Mouse (Mus musculus) heart, embryonic 14.5 days (tissue): ENCODE results near the gene Dennd4b. TPM values are rescaled to one million over a fixed set of nuclear protein-coding genes. Genes with fewer than 3 reads are reported as not detected.
"Not testable (repeated sequence)": the region's sequence is repeated elsewhere in the genome, so short reads cannot be mapped to it uniquely, and the experiment has no call there.

Experiments
- ATAC-seq: fragments of 200-750 bp; cut with Nextera tagmentation; 2 replicates; pipeline ENCODE4 v1.8.0; 2017; ENCODE audit warnings: low read depth, moderate TSS enrichment; ENCODE audit not compliant: insufficient number of reproducible peaks, insufficient read depth, low FRiP score
- H3K27ac ChIP-seq, 2 experiments: fragments of 200-500 bp in 1 of 2; fragments of 300-500 bp in 1 of 2; sonication (generic) in 1 of 2; replicated peaks in 1 of 2; 2 replicates each; pipeline ENCODE4 v1.5.1; 2012 to 2014; ENCODE audit warnings: low read depth in 2 of 2, low read length in 2 of 2, control low read depth in 1 of 2, mild to moderate bottlenecking in 1 of 2, mixed read lengths in 1 of 2; ENCODE audit not compliant: control insufficient read depth in 1 of 2, insufficient read depth in 1 of 2
- H3K27me3 ChIP-seq: fragments of 300-500 bp; sonication (generic); 2 replicates; pipeline ENCODE4 v1.6.1; 2014; ENCODE audit warnings: mild to moderate bottlenecking, low read length, control low read depth; ENCODE audit not compliant: control insufficient read depth, insufficient read depth
- H3K36me3 ChIP-seq: fragments of 300-500 bp; sonication (generic); 2 replicates; pipeline ENCODE4 v1.6.1; 2014; ENCODE audit warnings: mild to moderate bottlenecking, control low read depth, low read length, mixed read lengths; ENCODE audit not compliant: control insufficient read depth, insufficient read depth
- H3K4me1 ChIP-seq, 2 experiments: fragments of 200-500 bp in 1 of 2; fragments of 300-500 bp in 1 of 2; sonication (generic) in 1 of 2; 2 replicates each; pipeline ENCODE4 v1.6.1; 2012 to 2014; ENCODE audit warnings: low read length in 2 of 2, control low read depth in 1 of 2, mixed read lengths in 1 of 2; ENCODE audit not compliant: control insufficient read depth in 2 of 2, insufficient read depth in 2 of 2
- H3K4me2 ChIP-seq: fragments of 300-500 bp; sonication (generic); 2 replicates; pipeline ENCODE4 v1.6.1; 2014; ENCODE audit warnings: mild to moderate bottlenecking, low read length
- H3K4me3 ChIP-seq, 2 experiments: fragments of 200-500 bp in 1 of 2; fragments of 300-500 bp in 1 of 2; sonication (generic) in 1 of 2; 2 replicates each; pipeline ENCODE4 v1.5.1; 2012 to 2014; ENCODE audit warnings: low read length in 2 of 2, mild to moderate bottlenecking in 2 of 2, control low read depth in 1 of 2, low read depth in 1 of 2, moderate library complexity in 1 of 2; ENCODE audit not compliant: control insufficient read depth in 1 of 2, insufficient read depth in 1 of 2
- H3K9ac ChIP-seq: fragments of 300-500 bp; sonication (generic); 2 replicates; pipeline ENCODE4 v1.6.1; 2014; ENCODE audit warnings: mild to moderate bottlenecking, low read length
- H3K9me3 ChIP-seq: fragments of 300-500 bp; sonication (generic); 2 replicates; pipeline ENCODE4 v1.6.1; 2016; ENCODE audit warnings: low read length, control low read depth; ENCODE audit not compliant: control insufficient read depth
- WGBS: fragments of 180-500 bp; shearing (Covaris S2); extraction: QIAGEN DNeasy Blood & Tissue Kit; methylation state at CpG from one replicate; pipeline ENCODE4 v1.1.7; 2014; 5-methylcytosine and 5-hydroxymethylcytosine counted together
- polyA plus RNA-seq: library from polyadenylated mRNA; unstranded; fragments of >200 nt; fragmentation: Nextera tagmentation; extraction: Ambion mirVana; gene quantifications from 2 replicates; pipeline ENCODE4 v1.2.1, GENCODE M21; 2014

Dennd4b gene
- polyA plus RNA-seq, 1 experiment from 2014 or later: 5.6 TPM

GRCm38 (mm10) chr3:90247630-90247959 lies 17.4 kb upstream of the Dennd4b start:
- Histone ChIP-seq H3K27me3 (no peaks in the 10 kb centered on the region), H3K36me3 (peaks cover 21% of the 10 kb centered on the region), H3K4me2 (peak overlapping the region; percentile 85), H3K9me3 (no peaks in the 10 kb centered on the region), H3K4me1 (peaks cover 13 to 22% of the 10 kb centered on the region in 2 experiments), H3K9ac (peak overlapping the region; percentile 91), H3K4me3 (peak overlapping the region; percentile 33 to 80), H3K27ac (peak overlapping the region; percentile 90 to 92)
- ATAC-seq: no peak
- WGBS: 5% methylated on average over 3 of the region's 3 CpGs

- Histone ChIP-seq H3K4me2 (peak within 1 kb of the TSS; percentile 85), H3K9me3 (no peaks in the 10 kb centered on the region), H3K4me1 (peaks cover 13 to 17% of the 10 kb centered on the region in 2 experiments), H3K27me3 (no peaks in the 10 kb centered on the region), H3K4me3 (peak within 1 kb of the TSS; percentile 78 to 80), H3K27ac (peak within 1 kb of the TSS; percentile 90 to 92), H3K9ac (peak within 1 kb of the TSS; percentile 91), H3K36me3 (peaks cover 21% of the 10 kb centered on the region)
- WGBS: under 1% methylated on average over 40 of the region's 44 CpGs
- ATAC-seq: peak; percentile 92
These were observed 16.8 kb upstream of the Dennd4b start, which contains the start of gene Slc39a1 for GRCm38 (mm10) chr3:90247960-90248745. Gene Slc39a1, plus strand, starts transcription at chr3:90248172.

GRCm38 (mm10) chr3:90248746-90249100 lies 16.3 kb upstream of the Dennd4b start:
- Histone ChIP-seq H3K36me3 (peaks cover 21% of the 10 kb centered on the region), H3K27ac (peak overlapping the region; percentile 90), H3K4me3 (peak overlapping the region; percentile 78 to 80), H3K4me2 (peak overlapping the region; percentile 85), H3K4me1 (peaks cover 11 to 15% of the 10 kb centered on the region in 2 experiments), H3K27me3 (no peaks in the 10 kb centered on the region), H3K9ac (peak overlapping the region; percentile 91), H3K9me3 (no peaks in the 10 kb centered on the region)
- 2% methylated on average over 10 of the region's 10 CpGs for WGBS
- 0 out of 2 replicates have a peak, but pooled peaks have one; percentile 3 for ATAC-seq

- Histone ChIP-seq H3K4me2 (no peak overlapping the region), H3K27ac (no peak overlapping the region), H3K9ac (no peak overlapping the region), H3K9me3 (no peaks in the 10 kb centered on the region), H3K27me3 (no peaks in the 10 kb centered on the region), H3K4me1 (peaks cover 14 to 23% of the 10 kb centered on the region in 2 experiments), H3K4me3 (no peak overlapping the region), H3K36me3 (peaks cover 21% of the 10 kb centered on the region)
- ATAC-seq: no peak
- 67% methylated on average over 6 of the region's 6 CpGs for WGBS
These were observed 14.2 kb upstream of the Dennd4b start for GRCm38 (mm10) chr3:90250791-90251190.

GRCm38 (mm10) chr3:90251731-90252226 lies 13.2 kb upstream of the Dennd4b start:
- not testable (repeated sequence) for H3K9me3 ChIP-seq, ATAC-seq, H3K27me3 ChIP-seq, H3K9ac ChIP-seq, H3K4me3 ChIP-seq, H3K27ac ChIP-seq, H3K4me2 ChIP-seq
- WGBS: 93% methylated on average over 6 of the region's 12 CpGs
- Histone ChIP-seq H3K36me3 (peaks cover 25% of the 10 kb centered on the region), H3K4me1 (peaks cover 12 to 23% of the 10 kb centered on the region in 2 experiments)

- not testable (repeated sequence) for H3K4me3 ChIP-seq, H3K9me3 ChIP-seq, ATAC-seq, H3K9ac ChIP-seq, H3K4me2 ChIP-seq, H3K27ac ChIP-seq, H3K27me3 ChIP-seq
- 67% methylated on average over 2 of the region's 2 CpGs for WGBS
- Histone ChIP-seq H3K36me3 (peaks cover 34% of the 10 kb centered on the region), H3K4me1 (peaks cover 10 to 20% of the 10 kb centered on the region in 2 experiments)
These were observed 12.3 kb upstream of the Dennd4b start for GRCm38 (mm10) chr3:90252659-90253058.

GRCm38 (mm10) chr3:90253174-90253573 lies 11.8 kb upstream of the Dennd4b start:
- not testable (repeated sequence) for H3K4me3 ChIP-seq, H3K9ac ChIP-seq, H3K9me3 ChIP-seq, ATAC-seq, H3K27ac ChIP-seq, H3K27me3 ChIP-seq
- 76% methylated on average over 1 of the region's 1 CpGs for WGBS
- Histone ChIP-seq H3K4me2 (peak overlapping the region; percentile 57; the same call in 1 of the 2 replicates), H3K4me1 (peaks cover 9 to 20% of the 10 kb centered on the region in 2 experiments), H3K36me3 (peaks cover 39% of the 10 kb centered on the region)
